Mouse (Mus musculus): ENCODE results near the gene Spaca1.

DNA sequence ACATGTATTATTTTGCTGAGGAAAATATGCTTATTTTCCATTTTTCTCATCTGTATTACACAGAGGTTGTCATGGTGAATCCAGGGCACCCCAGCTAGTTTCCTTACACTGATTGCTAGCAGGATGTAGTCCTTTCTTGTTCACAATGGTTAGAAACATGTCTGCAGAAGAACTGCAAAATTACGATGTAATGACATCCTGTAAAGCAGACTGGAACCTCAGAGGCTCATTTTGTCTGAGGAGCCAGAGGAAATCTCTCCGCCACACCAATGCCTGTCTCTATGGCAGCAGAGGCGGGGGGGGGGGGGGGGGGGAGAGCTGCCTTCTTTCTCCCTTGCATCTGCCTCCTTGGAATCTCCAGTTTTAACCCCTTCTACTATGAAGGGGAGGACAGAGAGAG is 57.3 kb downstream of the Spaca1 start:
- TF ChIP-seq CTCF (IDR thresholded peaks at IDR 0.05; ENCODE audit: borderline replicate concordance, insufficient read depth, low read length), result no peak
- no peak for TF ChIP-seq POLR2A (IDR thresholded peaks at IDR 0.05; ENCODE audit: low read depth, low read length)
